Mouse (Mus musculus): Measurements from ENCODE around the gene Orai3. TPM values are rescaled to one million over a fixed set of nuclear protein-coding genes. Genes with fewer than 3 reads are reported as not detected.

Orai3 gene
- polyA plus RNA-seq, 1 experiment from 2014 or later, result 27.2 TPM

- 0 out of 2 replicates have a peak, but pooled peaks cover 7% of the 10 kb centered on the region for H3K36me3 ChIP-seq (ENCODE audit: insufficient read depth, low read length)
- TF ChIP-seq CTCF (IDR thresholded peaks at IDR 0.05; ENCODE audit: low read depth), result no peak
- no peaks in the 10 kb centered on the region for H3K27me3 ChIP-seq (ENCODE audit: insufficient read depth, low read length)
- WGBS, result 86% methylated on average over 10 of the region's 10 CpGs
- no peak overlapping the region for H3K27ac ChIP-seq
- 0 out of 2 replicates have a peak, but pooled peaks cover 1% of the 10 kb centered on the region for H3K4me1 ChIP-seq (replicated peaks; ENCODE audit: insufficient read depth, low read length)
- H3K9ac ChIP-seq (ENCODE audit: low read depth, low read length), result no peak overlapping the region
- no peak overlapping the region for H3K4me3 ChIP-seq (replicated peaks; ENCODE audit: low read depth, low read length)
- DNase-seq (ENCODE audit: low spot score), result no peak
- H3K4me2 ChIP-seq (ENCODE audit: low read length), result no peak overlapping the region
- no peaks in the 10 kb centered on the region for H3K9me3 ChIP-seq (replicated peaks; ENCODE audit: low read length)
- 0 out of 2 replicates have a peak, but pooled peaks have one; percentile 27 for ATAC-seq (replicated peaks; ENCODE audit: low FRiP score, low read depth)
Observed at GRCm38 (mm10) chr7:127810650-127811049, 41.0 kb downstream of the Orai3 start.

- WGBS, result 78% methylated on average over 4 of the region's 4 CpGs
- ATAC-seq (replicated peaks; ENCODE audit: low FRiP score, low read depth), result no peak
- no peak overlapping the region for H3K4me2 ChIP-seq (ENCODE audit: low read length)
- H3K27me3 ChIP-seq (ENCODE audit: insufficient read depth, low read length), result no peaks in the 10 kb centered on the region
- no peak overlapping the region for H3K9ac ChIP-seq (ENCODE audit: low read depth, low read length)
- 0 out of 2 replicates have a peak, but pooled peaks cover 2% of the 10 kb centered on the region for H3K4me1 ChIP-seq (replicated peaks; ENCODE audit: insufficient read depth, low read length)
- TF ChIP-seq CTCF (IDR thresholded peaks at IDR 0.05; ENCODE audit: low read depth), result no peak
- no peak overlapping the region for H3K4me3 ChIP-seq (replicated peaks; ENCODE audit: low read depth, low read length)
- H3K36me3 ChIP-seq (ENCODE audit: insufficient read depth, low read length), result 0 out of 2 replicates have a peak, but pooled peaks cover 7% of the 10 kb centered on the region
- no peak overlapping the region for H3K27ac ChIP-seq
- no peaks in the 10 kb centered on the region for H3K9me3 ChIP-seq (replicated peaks; ENCODE audit: low read length)
- no peak for DNase-seq (ENCODE audit: low spot score)
Observed at GRCm38 (mm10) chr7:127811240-127811639, 41.6 kb downstream of the Orai3 start.

GRCm38 (mm10) chr7:127812292-127812691 lies 42.7 kb downstream of the Orai3 start:
- Histone ChIP-seq H3K9me3 (replicated peaks; ENCODE audit: low read length) (no peaks in the 10 kb centered on the region), H3K4me2 (ENCODE audit: low read length) (no peak overlapping the region), H3K4me3 (replicated peaks; ENCODE audit: low read depth, low read length) (no peak overlapping the region), H3K27me3 (ENCODE audit: insufficient read depth, low read length) (no peaks in the 10 kb centered on the region), H3K4me1 (replicated peaks; ENCODE audit: insufficient read depth, low read length) (0 out of 2 replicates have a peak, but pooled peaks cover 2% of the 10 kb centered on the region), H3K27ac (no peak overlapping the region), H3K36me3 (ENCODE audit: insufficient read depth, low read length) (0 out of 2 replicates have a peak, but pooled peaks cover 3% of the 10 kb centered on the region), H3K9ac (ENCODE audit: low read depth, low read length) (no peak overlapping the region)
- 74% methylated on average over 3 of the region's 3 CpGs for WGBS
- no peak for TF ChIP-seq CTCF (IDR thresholded peaks at IDR 0.05; ENCODE audit: low read depth)
- DNase-seq (ENCODE audit: low spot score) (no peak), ATAC-seq (replicated peaks; ENCODE audit: low FRiP score, low read depth) (no peak)

- Histone ChIP-seq H3K4me1 (replicated peaks; ENCODE audit: insufficient read depth, low read length) (0 out of 2 replicates have a peak, but pooled peaks cover 2% of the 10 kb centered on the region), H3K9ac (ENCODE audit: low read depth, low read length) (no peak overlapping the region), H3K4me2 (ENCODE audit: low read length) (peak overlapping the region; percentile 0; the same call in 1 of the 2 replicates), H3K27me3 (ENCODE audit: insufficient read depth, low read length) (no peaks in the 10 kb centered on the region), H3K4me3 (replicated peaks; ENCODE audit: low read depth, low read length) (no peak overlapping the region), H3K27ac (peak overlapping the region; percentile 15; the same call in 1 of the 2 replicates), H3K9me3 (replicated peaks; ENCODE audit: low read length) (no peaks in the 10 kb centered on the region), H3K36me3 (ENCODE audit: insufficient read depth, low read length) (0 out of 2 replicates have a peak, but pooled peaks cover 3% of the 10 kb centered on the region)
- ATAC-seq (replicated peaks; ENCODE audit: low FRiP score, low read depth), result no peak
- no peak for TF ChIP-seq CTCF (IDR thresholded peaks at IDR 0.05; ENCODE audit: low read depth)
- 46% methylated on average over 4 of the region's 4 CpGs for WGBS
- peak; percentile 8 for DNase-seq (ENCODE audit: low spot score)
Observed at GRCm38 (mm10) chr7:127813821-127814220, 44.2 kb downstream of the Orai3 start.

- Histone ChIP-seq H3K27me3 (ENCODE audit: insufficient read depth, low read length) (no peaks in the 10 kb centered on the region), H3K9me3 (replicated peaks; ENCODE audit: low read length) (no peaks in the 10 kb centered on the region), H3K4me2 (ENCODE audit: low read length) (peak overlapping the region; percentile 0; the same call in 1 of the 2 replicates), H3K4me1 (replicated peaks; ENCODE audit: insufficient read depth, low read length) (0 out of 2 replicates have a peak, but pooled peaks cover 2% of the 10 kb centered on the region), H3K36me3 (ENCODE audit: insufficient read depth, low read length) (0 out of 2 replicates have a peak, but pooled peaks cover 3% of the 10 kb centered on the region), H3K27ac (0 out of 2 replicates have a peak overlapping the region, but pooled peaks have one; percentile 54), H3K4me3 (replicated peaks; ENCODE audit: low read depth, low read length) (no peak overlapping the region), H3K9ac (ENCODE audit: low read depth, low read length) (no peak overlapping the region)
- peak; percentile 56 for DNase-seq (ENCODE audit: low spot score)
- ATAC-seq (replicated peaks; ENCODE audit: low FRiP score, low read depth), result no peak
- TF ChIP-seq CTCF (IDR thresholded peaks at IDR 0.05; ENCODE audit: low read depth), result no peak
- 53% methylated on average over 19 of the region's 19 CpGs for WGBS
Observed at GRCm38 (mm10) chr7:127814241-127814921, 44.8 kb downstream of the Orai3 start.

- Histone ChIP-seq H3K27ac (peak overlapping the region; percentile 63), H3K4me2 (ENCODE audit: low read length) (no peak overlapping the region), H3K9me3 (replicated peaks; ENCODE audit: low read length) (no peaks in the 10 kb centered on the region), H3K4me3 (replicated peaks; ENCODE audit: low read depth, low read length) (no peak overlapping the region), H3K9ac (ENCODE audit: low read depth, low read length) (0 out of 2 replicates have a peak overlapping the region, but pooled peaks have one; percentile 8), H3K4me1 (replicated peaks; ENCODE audit: insufficient read depth, low read length) (0 out of 2 replicates have a peak, but pooled peaks cover 2% of the 10 kb centered on the region), H3K27me3 (ENCODE audit: insufficient read depth, low read length) (no peaks in the 10 kb centered on the region), H3K36me3 (ENCODE audit: insufficient read depth, low read length) (no peaks in the 10 kb centered on the region)
- DNase-seq (ENCODE audit: low spot score) (no peak), ATAC-seq (replicated peaks; ENCODE audit: low FRiP score, low read depth) (no peak)
- TF ChIP-seq CTCF (IDR thresholded peaks at IDR 0.05; ENCODE audit: low read depth), result no peak
- WGBS, result 75% methylated on average over 15 of the region's 15 CpGs
Observed at GRCm38 (mm10) chr7:127815116-127815665, 45.6 kb downstream of the Orai3 start.

Data from kidney, postnatal 0 days (tissue).